Mouse (Mus musculus): ENCODE data around the gene P2ry12. TPM values are rescaled to one million over a fixed set of nuclear protein-coding genes. Genes with fewer than 3 reads are reported as not detected.

Gene P2ry12
- polyA plus RNA-seq, 1 experiment, result not detected

GRCm38 (mm10) chr3:59176871-59177270 is 85.8 kb downstream of the P2ry12 start:
- TF ChIP-seq USF1 (IDR thresholded peaks at IDR 0.05; ENCODE audit: low read depth) (no peak), POLR2A (IDR thresholded peaks at IDR 0.05; ENCODE audit: insufficient read length, low read depth) (no peak), CEBPB (IDR thresholded peaks at IDR 0.05; ENCODE audit: insufficient read depth, poor library complexity, severe bottlenecking) (no peak), TCF12 (IDR thresholded peaks at IDR 0.05; ENCODE audit: insufficient read depth, poor library complexity, severe bottlenecking) (no peak), MAX (IDR thresholded peaks at IDR 0.05; ENCODE audit: low read depth) (no peak), TCF3 (IDR thresholded peaks at IDR 0.05; ENCODE audit: insufficient read length, low read depth) (no peak), MYOD1 (IDR thresholded peaks at IDR 0.05; ENCODE audit: control insufficient read depth in 1 of 3, insufficient read length in 2 of 3, low read depth in 2 of 3) (no peak), POLR2AphosphoS2 (IDR thresholded peaks at IDR 0.05; ENCODE audit: insufficient read length, low read depth) (no peak), E2F4 (IDR thresholded peaks at IDR 0.05; ENCODE audit: insufficient read depth) (no peak), SRF (IDR thresholded peaks at IDR 0.05; ENCODE audit: control insufficient read depth, insufficient read length, low read depth) (no peak), REST (IDR thresholded peaks at IDR 0.05; ENCODE audit: insufficient read depth, insufficient read length) (no peak), MYOG (IDR thresholded peaks at IDR 0.05; ENCODE audit: control insufficient read depth in 1 of 3, insufficient read depth in 1 of 3, insufficient read length in 2 of 3, low read depth in 2 of 3) (no peak)
- H3K36me3 ChIP-seq (ENCODE audit: control insufficient read depth, insufficient read depth), result no peaks in the 10 kb centered on the region
- H3K27me3 ChIP-seq (ENCODE audit: control insufficient read depth, insufficient read depth, insufficient read length), result no peaks in the 10 kb centered on the region
- H3K4me2 ChIP-seq (ENCODE audit: low read depth), result no peak overlapping the region
- H3K79me2 ChIP-seq (ENCODE audit: control insufficient read depth, insufficient read depth), result no peaks in the 10 kb centered on the region
- H3ac ChIP-seq (ENCODE audit: control insufficient read depth, insufficient read length), result no peak overlapping the region
- no peak overlapping the region for H3K4me3 ChIP-seq

DNA sequence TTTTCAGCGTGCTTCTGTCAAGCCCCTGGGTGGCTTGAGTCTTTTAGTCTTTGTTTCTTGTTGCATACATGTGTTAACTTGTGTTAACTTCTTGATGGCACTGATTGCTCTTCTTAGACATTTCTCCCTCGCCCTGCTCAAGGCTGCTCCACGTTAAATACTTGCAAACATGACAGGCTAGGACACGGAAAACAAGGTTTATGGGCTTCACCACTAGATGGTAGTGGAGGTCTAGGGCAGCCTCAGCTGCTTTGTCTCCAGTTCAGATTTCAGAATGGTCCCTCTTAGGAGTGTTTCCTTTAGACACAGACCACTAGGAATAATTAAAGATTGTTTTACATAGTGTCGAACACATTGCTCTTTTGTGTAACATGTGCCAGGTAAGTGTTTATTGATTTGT is 87.4 kb downstream of the P2ry12 start:
- H3K4me3 ChIP-seq, result no peak overlapping the region
- no peaks in the 10 kb centered on the region for H3K36me3 ChIP-seq (ENCODE audit: control insufficient read depth, insufficient read depth)
- H3K4me2 ChIP-seq (ENCODE audit: low read depth), result no peak overlapping the region
- TF ChIP-seq MAX (IDR thresholded peaks at IDR 0.05; ENCODE audit: low read depth) (no peak), SRF (IDR thresholded peaks at IDR 0.05; ENCODE audit: control insufficient read depth, insufficient read length, low read depth) (no peak), POLR2AphosphoS2 (IDR thresholded peaks at IDR 0.05; ENCODE audit: insufficient read length, low read depth) (no peak), MYOD1 (IDR thresholded peaks at IDR 0.05; ENCODE audit: control insufficient read depth in 1 of 3, insufficient read length in 2 of 3, low read depth in 2 of 3) (no peak), CEBPB (IDR thresholded peaks at IDR 0.05; ENCODE audit: insufficient read depth, poor library complexity, severe bottlenecking) (no peak), USF1 (IDR thresholded peaks at IDR 0.05; ENCODE audit: low read depth) (no peak), E2F4 (IDR thresholded peaks at IDR 0.05; ENCODE audit: insufficient read depth) (no peak), TCF12 (IDR thresholded peaks at IDR 0.05; ENCODE audit: insufficient read depth, poor library complexity, severe bottlenecking) (no peak), TCF3 (IDR thresholded peaks at IDR 0.05; ENCODE audit: insufficient read length, low read depth) (no peak), REST (IDR thresholded peaks at IDR 0.05; ENCODE audit: insufficient read depth, insufficient read length) (no peak), POLR2A (IDR thresholded peaks at IDR 0.05; ENCODE audit: insufficient read length, low read depth) (no peak), MYOG (IDR thresholded peaks at IDR 0.05; ENCODE audit: control insufficient read depth in 1 of 3, insufficient read depth in 1 of 3, insufficient read length in 2 of 3, low read depth in 2 of 3) (no peak)
- H3K79me2 ChIP-seq (ENCODE audit: control insufficient read depth, insufficient read depth), result no peaks in the 10 kb centered on the region
- H3ac ChIP-seq (ENCODE audit: control insufficient read depth, insufficient read length), result no peak overlapping the region
- no peaks in the 10 kb centered on the region for H3K27me3 ChIP-seq (ENCODE audit: control insufficient read depth, insufficient read depth, insufficient read length)

DNA sequence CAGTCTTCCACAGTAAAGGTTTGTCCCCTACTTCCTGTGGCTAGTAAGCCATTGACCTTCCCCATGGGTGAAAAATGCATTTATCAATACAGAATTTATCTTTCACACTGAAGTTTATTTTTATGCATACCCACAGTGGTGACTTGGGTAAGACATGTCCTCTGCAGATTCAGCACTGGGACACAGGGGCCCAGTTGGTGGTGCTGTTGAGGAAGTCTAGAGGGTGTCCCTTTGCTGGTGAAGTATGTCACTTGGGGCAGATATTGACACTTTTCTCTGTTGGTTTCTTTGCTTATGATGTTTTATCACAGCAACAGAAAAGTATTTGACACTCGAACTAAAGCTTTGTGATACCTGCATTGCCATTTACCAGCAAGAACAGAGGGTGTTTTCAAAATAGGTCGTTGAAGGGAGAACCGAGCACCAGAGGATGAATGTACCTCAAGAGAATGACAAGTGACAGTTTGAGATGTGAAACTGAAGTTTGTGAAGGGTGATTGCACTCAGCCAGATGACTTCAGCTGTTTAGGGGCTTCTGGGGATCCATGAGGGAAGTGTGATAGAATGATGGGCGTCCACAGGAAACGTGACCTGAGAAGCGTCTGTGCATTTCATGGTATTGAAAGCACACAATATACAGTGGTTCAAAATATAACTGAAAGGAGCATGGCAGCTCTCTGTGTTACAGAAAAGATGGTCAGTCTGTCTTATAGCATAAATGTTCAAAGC is 88.1 kb downstream of the P2ry12 start:
- Histone ChIP-seq H3ac (ENCODE audit: control insufficient read depth, insufficient read length) (no peak overlapping the region), H3K36me3 (ENCODE audit: control insufficient read depth, insufficient read depth) (no peaks in the 10 kb centered on the region), H3K27me3 (ENCODE audit: control insufficient read depth, insufficient read depth, insufficient read length) (no peaks in the 10 kb centered on the region), H3K4me3 (no peak overlapping the region), H3K4me2 (ENCODE audit: low read depth) (no peak overlapping the region), H3K79me2 (ENCODE audit: control insufficient read depth, insufficient read depth) (no peaks in the 10 kb centered on the region)
- TF ChIP-seq E2F4 (IDR thresholded peaks at IDR 0.05; ENCODE audit: insufficient read depth) (no peak), MYOD1 (IDR thresholded peaks at IDR 0.05; ENCODE audit: control insufficient read depth in 1 of 3, insufficient read length in 2 of 3, low read depth in 2 of 3) (no peak), REST (IDR thresholded peaks at IDR 0.05; ENCODE audit: insufficient read depth, insufficient read length) (no peak), TCF3 (IDR thresholded peaks at IDR 0.05; ENCODE audit: insufficient read length, low read depth) (no peak), USF1 (IDR thresholded peaks at IDR 0.05; ENCODE audit: low read depth) (no peak), POLR2A (IDR thresholded peaks at IDR 0.05; ENCODE audit: insufficient read length, low read depth) (no peak), MAX (IDR thresholded peaks at IDR 0.05; ENCODE audit: low read depth) (no peak), TCF12 (IDR thresholded peaks at IDR 0.05; ENCODE audit: insufficient read depth, poor library complexity, severe bottlenecking) (no peak), CEBPB (IDR thresholded peaks at IDR 0.05; ENCODE audit: insufficient read depth, poor library complexity, severe bottlenecking) (no peak), MYOG (IDR thresholded peaks at IDR 0.05; ENCODE audit: control insufficient read depth in 1 of 3, insufficient read depth in 1 of 3, insufficient read length in 2 of 3, low read depth in 2 of 3) (no peak), POLR2AphosphoS2 (IDR thresholded peaks at IDR 0.05; ENCODE audit: insufficient read length, low read depth) (no peak), SRF (IDR thresholded peaks at IDR 0.05; ENCODE audit: control insufficient read depth, insufficient read length, low read depth) (no peak)

DNA sequence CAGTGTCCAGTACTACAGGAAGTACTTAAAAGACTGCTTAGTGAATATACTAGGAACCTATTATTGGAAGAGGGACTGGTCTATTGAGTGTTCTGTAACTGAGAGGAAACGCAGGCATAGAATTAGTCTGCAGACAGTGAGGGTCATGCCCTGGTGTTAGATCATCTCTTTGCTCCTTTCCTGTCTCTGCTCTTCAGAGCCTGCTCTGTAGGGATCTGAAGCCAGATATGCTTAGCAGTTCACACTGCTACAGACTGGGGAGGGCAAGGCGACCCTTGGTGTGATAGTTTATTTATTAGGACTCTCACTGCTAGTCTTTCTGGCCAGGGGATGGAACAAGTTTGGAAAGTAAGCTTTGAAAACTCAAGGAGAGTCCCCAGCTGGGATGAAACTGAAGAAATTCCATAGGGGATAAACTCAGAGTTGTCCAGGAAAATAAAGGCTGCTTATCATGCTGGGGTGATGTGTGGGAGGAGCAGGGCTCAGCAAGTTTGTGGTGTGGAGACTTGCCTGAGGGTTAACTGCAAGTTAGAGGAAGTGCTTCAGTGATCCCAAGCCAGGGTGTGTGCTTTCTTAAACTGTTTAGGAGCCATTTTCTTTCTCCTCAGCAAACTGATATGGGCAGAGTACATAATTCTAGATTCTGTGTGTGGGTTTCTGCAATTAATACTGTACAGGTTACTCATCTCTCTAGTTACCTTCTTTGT is 92.6 kb downstream of the P2ry12 start:
- Histone ChIP-seq H3K36me3 (ENCODE audit: control insufficient read depth, insufficient read depth) (no peaks in the 10 kb centered on the region), H3K79me2 (ENCODE audit: control insufficient read depth, insufficient read depth) (no peaks in the 10 kb centered on the region), H3K4me3 (no peak overlapping the region), H3K27me3 (ENCODE audit: control insufficient read depth, insufficient read depth, insufficient read length) (no peaks in the 10 kb centered on the region), H3K4me2 (ENCODE audit: low read depth) (no peak overlapping the region), H3ac (ENCODE audit: control insufficient read depth, insufficient read length) (no peak overlapping the region)
- TF ChIP-seq TCF3 (IDR thresholded peaks at IDR 0.05; ENCODE audit: insufficient read length, low read depth), result no peak
- TF ChIP-seq MYOG (IDR thresholded peaks at IDR 0.05; ENCODE audit: control insufficient read depth in 1 of 3, insufficient read depth in 1 of 3, insufficient read length in 2 of 3, low read depth in 2 of 3), result no peak
- TF ChIP-seq TCF12 (IDR thresholded peaks at IDR 0.05; ENCODE audit: insufficient read depth, poor library complexity, severe bottlenecking), result no peak
